Mouse (Mus musculus) ES-E14 (cell line): ENCODE measurements around the gene Piezo1.

Source experiments
- CHD2 ChIP-seq: IDR thresholded peaks from 2 replicates; pipeline ENCODE4 v1.6.1; 2014; ENCODE audit warnings: mild to moderate bottlenecking, low read depth, low read length, inconsistent platforms
- HCFC1 ChIP-seq: IDR thresholded peaks from 2 replicates; pipeline ENCODE4 v1.6.1; 2012; ENCODE audit warnings: low read length, inconsistent platforms, borderline replicate concordance; ENCODE audit not compliant: insufficient read depth
- MAFK ChIP-seq: IDR thresholded peaks from 2 replicates; pipeline ENCODE4 v1.6.1; 2014; ENCODE audit warnings: mild to moderate bottlenecking, low read depth, low read length, inconsistent platforms; ENCODE audit not compliant: insufficient read depth
- ZC3H11A ChIP-seq: IDR thresholded peaks from 2 replicates; pipeline ENCODE4 v1.6.1; 2012; ENCODE audit warnings: low read depth, mild to moderate bottlenecking, inconsistent platforms, low read length, borderline replicate concordance
- ZNF384 ChIP-seq: IDR thresholded peaks from 2 replicates; pipeline ENCODE4 v1.6.1; 2012; ENCODE audit warnings: low read depth, low read length, inconsistent platforms

- no peak for TF ChIP-seq HCFC1
- no peak for TF ChIP-seq CHD2
- TF ChIP-seq ZC3H11A, result no peak
- no peak for TF ChIP-seq MAFK
- no peak for TF ChIP-seq ZNF384
These were observed 86.1 kb downstream of the Piezo1 start for GRCm38 (mm10) chr8:122464985-122465384.
